25 mouse cellular contexts compared by ENCODE assay signal in the genomic region with DNA sequence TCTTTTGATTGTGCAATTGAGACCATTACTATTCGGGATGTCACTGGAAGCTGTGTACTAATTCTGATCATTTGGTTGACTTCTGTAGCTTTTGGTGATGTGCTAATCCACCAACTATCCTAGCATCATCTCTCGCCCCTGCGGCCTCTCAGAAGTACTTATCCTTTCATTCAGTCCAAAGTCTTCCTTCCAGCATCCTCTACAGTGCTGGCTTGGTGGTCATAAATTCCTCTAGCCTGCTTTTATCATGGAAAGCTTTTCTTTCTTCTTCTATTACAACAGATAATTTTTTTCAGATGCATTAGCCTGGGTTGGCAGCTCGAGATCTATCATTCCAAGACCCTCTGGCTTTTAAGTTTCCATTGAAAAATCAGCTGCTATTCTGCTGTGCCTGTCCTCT.
DNase-seq lines count a peak whose midpoint lies in the region; ATAC-seq and TF ChIP-seq lines count a peak whose summit lies in the region.
"Had no signal": no experiment of that assay in that cellular context is flagged by ENCODE, and none has a peak within 500 bp of the region (broad histone marks: within the 10 kb centered on the region; RNA-seq: fewer than 3 reads in every experiment).

No protein-coding gene starts in this region.

- H3K9ac ChIP-seq in forebrain, embryonic 12.5 days, result no peak overlapping the region
- no peak overlapping the region for H3K9ac ChIP-seq in liver, adult 2 months (ENCODE audit: low read depth, low read length)
- H3K9ac ChIP-seq in liver, embryonic 11.5 days (ENCODE audit: low read depth, low read length), result no peak overlapping the region
- H3K9ac ChIP-seq in embryonic facial prominence, embryonic 13.5 days, result no peak overlapping the region
- H3K9ac ChIP-seq: forebrain, embryonic 13.5 days; forebrain, postnatal 0 days; hindbrain, embryonic 12.5 days had no signal

- H3K36me3 ChIP-seq in forebrain, embryonic 10.5 days (replicated peaks), result no peaks in the 10 kb centered on the region
- H3K36me3 ChIP-seq in forebrain, embryonic 12.5 days (replicated peaks), result no peaks in the 10 kb centered on the region
- no peaks in the 10 kb centered on the region for H3K36me3 ChIP-seq in liver, adult 2 months (ENCODE audit: control insufficient read depth, insufficient read depth, low read length)
- no peaks in the 10 kb centered on the region for H3K36me3 ChIP-seq in liver, embryonic 11.5 days (ENCODE audit: control insufficient read depth, insufficient read depth, low read length)
- no peaks in the 10 kb centered on the region for H3K36me3 ChIP-seq in embryonic facial prominence, embryonic 10.5 days (replicated peaks)
- no peaks in the 10 kb centered on the region for H3K36me3 ChIP-seq in embryonic facial prominence, embryonic 13.5 days
- H3K36me3 ChIP-seq: hindbrain, embryonic 12.5 days had no signal

- TF ChIP-seq CTCF in liver, adult 2 months (IDR thresholded peaks at IDR 0.05; ENCODE audit: low read depth, low read length), result no peak

- no peaks in the 10 kb centered on the region for H3K27me3 ChIP-seq in forebrain, embryonic 10.5 days (ENCODE audit: poor library complexity, severe bottlenecking)
- no peaks in the 10 kb centered on the region for H3K27me3 ChIP-seq in forebrain, embryonic 12.5 days
- no peaks in the 10 kb centered on the region for H3K27me3 ChIP-seq in liver, adult 2 months (ENCODE audit: control insufficient read depth, insufficient read depth, low read length)
- H3K27me3 ChIP-seq in liver, embryonic 11.5 days (replicated peaks; ENCODE audit: control insufficient read depth, insufficient read depth, low read length), result no peaks in the 10 kb centered on the region
- no peaks in the 10 kb centered on the region for H3K27me3 ChIP-seq in embryonic facial prominence, embryonic 10.5 days (replicated peaks; ENCODE audit: low read depth, poor library complexity, severe bottlenecking)
- no peaks in the 10 kb centered on the region for H3K27me3 ChIP-seq in embryonic facial prominence, embryonic 13.5 days
- H3K27me3 ChIP-seq: CH12.LX; forebrain, embryonic 13.5 days; hindbrain, embryonic 12.5 days; Patski had no signal

- 70% methylated on average over 4 of the region's 4 CpGs for WGBS in forebrain, embryonic 10.5 days
- 57% methylated on average over 4 of the region's 4 CpGs for WGBS in forebrain, embryonic 12.5 days
- WGBS in liver, adult 2 months, result 71% methylated on average over 4 of the region's 4 CpGs
- WGBS in liver, embryonic 11.5 days, result 69% methylated on average over 4 of the region's 4 CpGs
- WGBS in embryonic facial prominence, embryonic 10.5 days, result 63% methylated on average over 4 of the region's 4 CpGs
- 40% methylated on average over 4 of the region's 4 CpGs for WGBS in embryonic facial prominence, embryonic 13.5 days

- TF ChIP-seq POLR2A in liver, adult 2 months (IDR thresholded peaks at IDR 0.05; ENCODE audit: extremely low read depth, insufficient read depth, low read length), result no peak

- H3K9me3 ChIP-seq in forebrain, embryonic 10.5 days, result no peaks in the 10 kb centered on the region
- no peaks in the 10 kb centered on the region; the same call in 1 of the 2 replicates for H3K9me3 ChIP-seq in forebrain, embryonic 12.5 days
- H3K9me3 ChIP-seq in liver, embryonic 11.5 days (ENCODE audit: control insufficient read depth, low read length), result no peaks in the 10 kb centered on the region
- no peaks in the 10 kb centered on the region for H3K9me3 ChIP-seq in embryonic facial prominence, embryonic 10.5 days
- no peaks in the 10 kb centered on the region for H3K9me3 ChIP-seq in embryonic facial prominence, embryonic 13.5 days

- no peak overlapping the region for H3K4me3 ChIP-seq in forebrain, embryonic 10.5 days
- H3K4me3 ChIP-seq in forebrain, embryonic 12.5 days (replicated peaks), result no peak overlapping the region
- H3K4me3 ChIP-seq in liver, adult 2 months (ENCODE audit: insufficient read depth, low read depth, low read length), result no peak overlapping the region
- no peak overlapping the region for H3K4me3 ChIP-seq in liver, embryonic 11.5 days (ENCODE audit: low read depth, low read length)
- H3K4me3 ChIP-seq in embryonic facial prominence, embryonic 10.5 days, result no peak overlapping the region
- H3K4me3 ChIP-seq in embryonic facial prominence, embryonic 13.5 days, result no peak overlapping the region
- H3K4me3 ChIP-seq: forebrain, embryonic 13.5 days; gastrocnemius, adult 2 months; hindbrain, embryonic 12.5 days had no signal

- no peak for ATAC-seq in forebrain, embryonic 12.5 days (ENCODE audit: low FRiP score)
- ATAC-seq in liver, embryonic 11.5 days (replicated peaks; ENCODE audit: low FRiP score), result no peak
- no peak for ATAC-seq in embryonic facial prominence, embryonic 13.5 days (ENCODE audit: insufficient number of reproducible peaks, insufficient read depth, low FRiP score, low TSS enrichment, low read depth)
- ATAC-seq: activated CD4-positive, CD25-positive, alpha-beta regulatory T cell, adult 4 months; forebrain, embryonic 13.5 days; forebrain, postnatal 0 days; hindbrain, postnatal 0 days; intestine, embryonic 16.5 days; Patski had no signal

- 0 out of 2 replicates have a peak overlapping the region, but pooled peaks have one; percentile 26 for H3K27ac ChIP-seq in forebrain, embryonic 10.5 days
- H3K27ac ChIP-seq in forebrain, embryonic 12.5 days, result no peak overlapping the region
- H3K27ac ChIP-seq in liver, adult 2 months (replicated peaks; ENCODE audit: insufficient read depth, low read depth, low read length), result no peak overlapping the region
- H3K27ac ChIP-seq in liver, embryonic 11.5 days (ENCODE audit: low read depth, low read length), result no peak overlapping the region
- H3K27ac ChIP-seq in embryonic facial prominence, embryonic 10.5 days (replicated peaks), result no peak overlapping the region
- H3K27ac ChIP-seq in embryonic facial prominence, embryonic 13.5 days, result peak overlapping the region; percentile 58
- H3K27ac ChIP-seq: forebrain, embryonic 13.5 days; gastrocnemius, adult 2 months; hindbrain, embryonic 12.5 days; hindbrain, postnatal 0 days had no signal

- no peak overlapping the region for H3K4me2 ChIP-seq in forebrain, embryonic 12.5 days
- no peak overlapping the region for H3K4me2 ChIP-seq in liver, embryonic 11.5 days
- no peak overlapping the region for H3K4me2 ChIP-seq in embryonic facial prominence, embryonic 13.5 days
- H3K4me2 ChIP-seq: forebrain, embryonic 13.5 days; hindbrain, embryonic 12.5 days had no signal

- DNase-seq in forebrain, embryonic 10.5 days (ENCODE audit: extremely low spot score, low spot score), result no peak
- DNase-seq in liver, adult 2 months (ENCODE audit: extremely low read depth, low read depth, low spot score), result peak; percentile 11
- DNase-seq in liver, embryonic 11.5 days (ENCODE audit: low spot score), result no peak
- DNase-seq in embryonic facial prominence, embryonic 10.5 days (ENCODE audit: low spot score), result peak; percentile 7
- no peak for DNase-seq in kidney, adult 8-10 months
- no peak for DNase-seq in ovary, adult 18-20 months (ENCODE audit: low spot score)
- DNase-seq: adrenal gland, adult 2 months; adrenal gland, postnatal 25 days; cerebellum, adult 8-10 months; cerebellum, postnatal 14 days; forebrain, postnatal 0 days; gastrocnemius, adult 2 months; gastrocnemius, postnatal 25 days; heart, postnatal 10 days; heart, postnatal 4 days; kidney, adult 2 months had no signal

- peaks cover 20% of the 10 kb centered on the region for H3K4me1 ChIP-seq in forebrain, embryonic 10.5 days
- H3K4me1 ChIP-seq in forebrain, embryonic 12.5 days, result peaks cover 8% of the 10 kb centered on the region; the same call in 1 of the 2 replicates
- H3K4me1 ChIP-seq in liver, adult 2 months (ENCODE audit: control insufficient read depth, insufficient read depth, low read length), result peaks cover 2% of the 10 kb centered on the region
- no peaks in the 10 kb centered on the region for H3K4me1 ChIP-seq in liver, embryonic 11.5 days (replicated peaks; ENCODE audit: control insufficient read depth, insufficient read depth, low read length)
- H3K4me1 ChIP-seq in embryonic facial prominence, embryonic 10.5 days, result peaks cover 17% of the 10 kb centered on the region
- H3K4me1 ChIP-seq in embryonic facial prominence, embryonic 13.5 days, result peaks cover 11% of the 10 kb centered on the region
- H3K4me1 ChIP-seq: forebrain, embryonic 13.5 days; hindbrain, embryonic 12.5 days had no signal

- H3K79me2 ChIP-seq in liver, adult 2 months (ENCODE audit: control insufficient read depth, insufficient read depth, low read length), result no peaks in the 10 kb centered on the region

Comparison
In these comparisons a context has a peak if more than half of its experiments do, and no peak if none do; other contexts are left out.
1. DNase-seq: peak in liver, adult 2 months (single experiment) and embryonic facial prominence, embryonic 10.5 days (single experiment); none in forebrain, embryonic 10.5 days (single experiment), liver, embryonic 11.5 days (single experiment), kidney, adult 8-10 months (0 of 2) and ovary, adult 18-20 months (single experiment).
2. H3K27ac ChIP-seq: peak in forebrain, embryonic 10.5 days (single experiment) and embryonic facial prominence, embryonic 13.5 days (single experiment); none in forebrain, embryonic 12.5 days (single experiment), liver, adult 2 months (single experiment), liver, embryonic 11.5 days (single experiment) and embryonic facial prominence, embryonic 10.5 days (single experiment).